Mouse (Mus musculus): Measurements from ENCODE around the gene Lgmn.

The Lgmn gene

DNA sequence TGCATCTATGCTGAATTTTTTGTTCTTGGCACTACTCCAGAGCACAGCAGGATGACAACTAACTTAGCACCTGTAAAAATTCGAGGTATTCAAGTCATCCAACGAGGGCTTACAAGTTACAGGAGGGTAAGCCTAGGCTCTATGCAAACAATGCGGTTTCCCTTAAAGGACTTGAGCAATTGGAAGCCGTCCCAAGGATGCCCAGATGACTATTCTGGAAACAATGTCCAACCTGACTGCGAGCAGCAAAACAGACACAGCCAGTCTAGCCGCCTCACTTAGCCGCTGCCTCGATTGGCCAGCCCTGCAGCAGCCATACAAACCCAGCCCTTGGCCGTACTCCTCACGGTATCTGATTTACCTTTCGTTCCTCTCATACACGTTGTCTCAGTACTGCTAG, 7.4 kb downstream of the Lgmn start:
- DNase-seq (ENCODE audit: low spot score) = no peak

DNA sequence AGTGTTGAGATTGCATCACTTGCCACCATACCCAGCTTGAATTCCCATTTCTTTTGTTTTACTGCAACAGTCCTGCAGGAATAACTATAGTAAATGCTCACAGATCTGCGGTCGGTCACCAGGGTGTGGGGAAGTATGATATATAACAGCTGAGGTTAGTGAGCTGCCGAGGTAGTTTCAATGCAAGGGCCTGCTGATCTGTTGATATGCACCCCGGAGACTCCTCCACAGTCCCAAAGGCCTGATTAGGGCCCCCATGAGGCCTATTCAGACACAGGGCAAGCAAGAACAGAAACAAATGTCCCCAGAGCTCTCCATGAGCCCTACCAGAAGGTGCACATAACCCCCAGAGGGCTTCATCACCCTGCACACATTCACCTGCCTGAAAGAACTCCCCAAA, 9.4 kb downstream of the Lgmn start:
- DNase-seq (ENCODE audit: low spot score) = no peak

DNA sequence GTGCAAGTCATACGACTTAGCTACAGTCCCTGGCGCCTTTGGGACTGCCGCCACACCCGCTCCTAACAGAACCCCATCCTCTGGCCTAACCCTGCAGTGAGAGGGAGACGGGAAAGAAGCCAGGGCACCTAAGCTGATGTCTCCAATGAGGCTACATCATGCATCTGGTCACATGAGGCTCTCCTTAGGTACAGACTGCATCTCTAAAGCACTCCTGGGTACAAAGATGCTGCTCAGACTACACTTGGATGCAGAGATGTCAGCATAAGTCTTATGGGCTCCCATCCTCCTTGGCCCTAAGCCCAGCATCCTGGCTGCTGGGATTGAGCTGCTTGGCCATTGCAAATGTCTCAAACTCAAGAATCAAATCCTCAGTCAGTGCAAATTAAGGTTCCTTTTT, 10.0 kb downstream of the Lgmn start:
- no peak for DNase-seq (ENCODE audit: low spot score)

DNA sequence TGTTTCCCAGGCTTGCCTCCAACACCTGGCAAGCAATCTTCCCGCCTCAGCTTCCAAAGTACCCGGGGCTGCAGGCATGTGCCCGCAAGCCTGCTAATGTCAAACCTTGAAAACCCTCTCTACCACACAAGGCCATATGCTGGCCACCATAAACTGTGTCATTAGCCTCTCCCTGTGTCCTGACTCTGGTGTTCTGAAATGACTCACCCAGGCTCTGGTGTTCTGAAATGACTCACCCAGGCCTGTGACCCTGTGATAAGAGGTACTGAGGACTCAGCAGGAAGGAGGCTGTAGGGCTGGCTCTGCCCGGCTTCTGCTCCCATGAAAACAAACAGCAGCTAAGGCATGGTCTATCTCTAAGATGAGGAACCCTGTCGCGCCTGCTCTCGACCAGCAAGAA, 13.3 kb downstream of the Lgmn start:
- peak; percentile 86 for DNase-seq (ENCODE audit: low spot score)

DNA sequence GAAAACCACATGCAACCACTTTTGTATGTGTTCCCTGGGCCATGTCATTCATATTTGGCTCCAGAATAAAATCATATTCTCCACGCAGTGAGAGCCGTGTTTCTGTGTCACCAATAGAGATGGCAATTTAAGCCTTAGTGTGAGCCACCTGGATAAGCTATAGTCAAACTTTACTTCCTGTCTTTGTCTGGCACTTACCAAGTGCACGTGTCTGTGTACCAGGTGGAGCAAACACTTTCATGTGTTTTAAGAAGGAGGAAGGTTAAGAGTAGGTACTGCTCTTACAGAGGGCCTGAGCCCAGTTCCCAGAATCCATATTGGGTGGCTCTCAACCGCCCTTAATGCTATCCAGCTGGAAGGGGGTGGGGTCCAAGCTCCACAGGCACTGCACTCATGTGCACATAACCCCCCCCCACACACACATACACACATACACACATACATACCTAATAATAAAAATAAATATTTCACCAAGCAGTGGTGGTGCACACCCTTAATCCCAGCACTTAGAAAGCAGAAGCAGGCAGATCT, 14.5 kb downstream of the Lgmn start:
- DNase-seq (ENCODE audit: low spot score) = no peak

DNA sequence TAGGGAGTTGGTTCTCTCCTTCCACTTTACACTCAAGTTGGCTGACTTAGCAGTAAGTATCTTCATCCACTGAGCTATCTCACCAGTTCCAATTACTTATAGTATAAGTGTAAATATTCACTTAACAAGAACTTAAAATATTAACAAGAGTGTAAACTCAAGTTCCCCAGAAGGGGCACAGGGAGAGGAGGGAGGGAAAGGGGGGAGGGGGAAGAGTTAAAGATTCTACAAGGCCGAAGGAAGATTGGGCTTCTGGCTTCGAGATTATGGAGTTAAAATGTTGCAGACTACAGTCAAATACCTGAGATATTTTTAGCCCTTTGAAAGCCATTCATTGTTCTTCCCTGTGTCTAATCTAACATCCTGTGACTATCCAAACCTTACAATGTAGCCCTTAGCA, 15.2 kb downstream of the Lgmn start:
- peak; percentile 68 for DNase-seq (ENCODE audit: low spot score)

DNA sequence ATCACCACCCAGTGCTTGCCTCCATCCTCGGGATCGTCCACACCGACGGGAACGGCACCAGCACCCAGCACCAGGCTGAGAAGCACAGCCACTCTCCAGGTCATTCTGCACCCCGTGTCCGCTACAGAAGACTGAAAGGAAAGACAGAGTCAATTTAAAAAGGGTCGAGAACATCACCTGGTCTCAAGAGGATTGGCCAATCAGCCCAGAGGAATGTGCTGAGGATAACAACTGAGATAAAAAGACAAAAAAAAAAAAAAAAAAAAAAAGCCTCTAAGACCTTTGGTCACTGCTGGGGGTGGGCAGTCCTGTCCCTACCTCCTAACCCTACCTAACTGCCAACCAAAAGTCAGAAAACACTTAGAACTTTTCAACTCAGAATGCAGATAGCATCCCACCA, 16.0 kb downstream of the Lgmn start:
- DNase-seq (ENCODE audit: low spot score) = peak; percentile 58

DNA sequence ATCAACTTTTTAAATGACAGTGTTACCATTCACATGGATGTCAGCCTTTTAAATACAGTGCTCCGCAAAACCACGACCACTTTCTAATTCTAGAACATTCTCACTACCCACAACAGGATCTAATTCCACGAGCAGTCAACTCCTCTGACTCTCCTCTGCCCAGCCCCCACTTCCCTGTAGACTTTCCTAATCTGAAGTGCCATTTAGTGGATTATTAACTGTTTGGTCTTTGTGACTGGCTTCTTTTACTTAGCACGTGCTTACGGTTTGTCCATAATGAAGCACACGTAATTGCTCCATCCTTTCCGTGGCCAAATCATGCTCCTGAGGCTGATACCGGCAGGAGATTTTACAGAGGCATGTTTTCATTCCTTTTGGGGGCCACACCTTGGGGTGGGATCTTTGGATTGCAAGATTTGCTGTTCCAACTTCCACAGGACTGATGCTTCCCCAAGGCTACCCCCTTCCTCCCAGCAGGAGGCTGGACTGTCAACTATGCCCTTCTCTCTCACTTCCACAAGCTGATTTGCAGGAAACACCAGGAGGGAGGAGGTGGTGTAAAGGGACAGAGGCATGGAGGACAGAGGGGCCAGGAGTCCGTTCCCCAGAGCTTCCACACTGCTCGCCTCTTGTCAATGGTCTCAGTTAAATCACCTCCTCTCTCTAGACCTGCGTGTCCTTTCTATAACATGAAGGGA, 16.8 kb downstream of the Lgmn start:
- peak; percentile 61 for DNase-seq (ENCODE audit: low spot score)

DNA sequence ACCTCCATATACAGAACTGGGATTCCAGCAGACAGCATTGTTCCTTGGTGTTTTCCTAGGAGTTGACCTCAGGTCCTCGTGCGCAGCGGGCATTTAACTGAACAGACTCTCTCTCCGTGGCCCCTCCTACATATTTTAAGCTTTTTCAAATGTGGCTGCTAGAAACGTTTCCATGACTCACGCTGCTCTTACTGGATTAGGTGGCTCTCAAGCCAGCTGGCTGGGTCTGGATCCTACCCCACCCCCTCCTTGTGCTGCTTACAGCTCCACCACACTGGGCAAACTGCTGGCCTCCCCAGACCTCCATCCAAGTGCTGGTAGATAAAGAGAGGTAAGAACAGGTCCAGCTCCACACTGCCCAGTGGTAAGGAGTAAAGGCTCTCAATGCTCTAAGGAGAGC, 17.5 kb downstream of the Lgmn start:
- DNase-seq (ENCODE audit: low spot score) = peak; percentile 56

DNA sequence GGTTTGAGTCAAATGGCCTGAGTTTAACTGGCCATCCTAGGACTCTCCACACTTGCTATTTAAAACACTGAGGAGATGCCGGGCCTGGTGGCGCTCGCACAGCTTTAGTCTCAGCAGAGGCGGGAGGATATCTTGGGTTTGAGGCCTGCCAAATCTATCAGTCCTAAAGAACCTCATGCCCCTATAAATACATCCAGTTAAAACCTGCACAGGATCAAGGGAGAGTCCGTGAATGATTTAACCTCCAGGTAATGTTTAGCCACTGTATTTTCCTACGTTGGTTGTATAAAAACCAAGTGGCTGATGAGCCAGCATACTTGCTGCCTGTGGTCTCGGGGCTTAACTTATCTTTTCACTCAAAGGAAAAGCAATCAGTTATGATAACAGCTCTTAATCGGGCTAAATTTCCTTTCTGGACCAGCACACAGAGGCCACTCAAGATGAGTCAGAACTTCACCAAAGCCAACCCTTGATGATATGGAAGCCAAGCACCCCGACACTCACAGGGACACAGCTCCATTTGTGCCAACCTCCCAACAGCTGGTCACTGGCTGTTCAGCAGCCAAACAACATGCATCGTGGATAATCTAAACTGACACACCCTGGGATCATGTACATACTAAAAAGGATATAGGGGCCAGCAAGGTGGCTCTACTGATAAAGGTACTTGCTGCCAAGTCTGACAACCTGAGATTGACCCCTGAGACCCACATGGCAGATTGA, 19.3 kb downstream of the Lgmn start:
- DNase-seq (ENCODE audit: low spot score) = no peak

DNA sequence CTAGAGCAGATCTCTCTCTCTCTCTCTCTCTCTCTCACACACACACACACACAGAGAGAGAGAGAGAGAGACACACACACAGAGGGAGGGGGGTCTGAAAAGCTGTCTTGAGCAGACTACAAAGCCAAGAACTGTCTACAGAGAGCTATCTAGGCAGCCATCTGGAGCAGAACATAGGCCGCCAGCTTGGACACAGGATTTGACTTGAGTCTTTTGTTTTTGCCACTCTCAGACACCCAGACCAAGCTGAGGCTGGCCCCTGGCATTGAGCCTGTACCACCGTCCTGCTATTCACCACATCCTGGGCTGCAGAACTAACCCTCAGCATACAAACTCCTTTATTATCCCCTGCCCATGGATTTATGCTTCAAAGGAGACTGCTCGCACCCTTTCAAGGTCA, 20.1 kb downstream of the Lgmn start:
- no peak for DNase-seq (ENCODE audit: low spot score)

DNA sequence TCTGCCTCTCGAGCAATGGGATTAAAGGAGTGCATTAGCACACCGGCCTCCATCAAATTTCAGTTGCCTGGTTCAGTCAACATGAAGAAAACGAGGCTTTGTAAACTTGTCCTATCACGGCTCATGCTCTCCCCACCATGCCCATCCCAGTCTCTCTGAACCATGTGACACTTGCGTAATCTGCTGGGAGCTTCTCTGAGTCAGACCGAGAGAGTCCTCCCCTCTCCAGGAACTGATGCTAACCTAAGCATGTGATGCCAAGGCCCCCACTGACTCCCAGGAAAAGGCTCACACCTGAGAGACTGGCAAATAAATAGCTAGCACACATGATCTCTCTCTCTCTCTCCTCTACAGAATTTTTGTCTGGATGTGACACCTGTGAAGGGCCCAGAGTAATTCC, 21.9 kb downstream of the Lgmn start:
- peak; percentile 75 for DNase-seq (ENCODE audit: low spot score)

DNA sequence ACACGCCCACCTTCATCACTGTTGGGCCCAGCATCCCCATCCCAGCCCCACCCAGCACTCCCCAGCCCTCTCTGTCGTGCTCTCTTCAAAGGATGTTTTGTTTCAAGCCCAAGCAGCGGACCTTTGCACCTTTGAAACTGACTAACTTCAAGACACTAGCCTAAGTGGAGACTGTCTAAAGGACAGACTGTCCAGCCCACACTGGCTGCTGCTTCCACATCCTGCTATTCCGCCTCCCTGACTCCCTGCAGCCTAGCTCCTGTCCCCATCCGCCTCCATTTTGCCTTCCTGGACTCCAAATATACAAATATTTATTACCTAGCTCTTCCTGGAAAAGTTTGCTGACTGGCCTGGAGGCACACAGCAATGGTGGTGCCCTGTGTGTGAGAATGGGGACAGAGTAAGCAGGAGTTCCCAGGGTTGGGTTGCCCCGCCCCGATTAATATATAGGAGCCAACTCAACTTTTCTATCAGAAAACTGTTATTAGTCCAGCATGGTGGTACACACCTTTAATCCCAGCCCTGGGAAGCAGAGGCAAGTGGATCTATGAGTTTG, 22.6 kb downstream of the Lgmn start:
- no peak for DNase-seq (ENCODE audit: low spot score)

DNA sequence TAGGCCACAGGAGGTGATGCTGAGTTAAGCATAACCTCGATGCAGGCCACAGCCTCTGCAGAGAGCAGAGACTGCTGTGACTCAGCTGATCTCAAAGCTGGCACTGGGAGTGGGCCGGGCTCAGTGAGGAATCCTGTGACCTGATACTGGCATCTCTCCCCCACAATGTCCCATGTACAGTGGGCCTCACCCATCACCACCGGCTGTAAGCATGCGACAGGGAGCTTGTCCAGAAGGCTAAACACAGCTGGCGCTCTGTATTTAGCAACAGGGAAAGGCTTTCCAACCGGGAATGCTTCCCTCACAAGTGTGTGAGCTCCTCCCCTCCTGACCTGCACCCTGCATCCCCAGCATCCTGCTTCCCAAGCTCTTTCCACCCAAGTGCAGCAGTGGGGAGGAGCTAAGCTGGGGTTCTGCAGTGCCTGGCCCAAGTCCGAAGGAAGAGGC, 23.2 kb downstream of the Lgmn start:
- DNase-seq (ENCODE audit: low spot score) = no peak

DNA sequence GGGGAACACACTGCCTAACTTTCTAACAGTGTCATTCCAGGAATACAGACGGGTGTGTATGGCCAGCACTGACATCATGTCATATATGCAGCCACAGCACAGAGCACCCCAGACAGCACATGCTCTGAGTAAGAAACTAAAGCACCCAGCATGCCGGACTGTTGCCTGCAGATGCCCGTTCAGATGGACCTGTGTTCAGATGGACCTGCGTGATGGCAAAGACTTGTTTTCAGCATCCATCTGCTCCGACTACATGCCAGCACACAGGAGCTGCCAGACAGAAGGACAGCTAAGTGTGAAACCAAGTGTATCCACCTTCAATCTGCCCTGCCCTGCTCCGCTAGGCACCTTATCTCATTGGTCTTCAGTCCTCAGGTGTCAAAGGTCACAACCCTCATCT, 24.9 kb downstream of the Lgmn start:
- no peak for DNase-seq (ENCODE audit: low spot score)

DNA sequence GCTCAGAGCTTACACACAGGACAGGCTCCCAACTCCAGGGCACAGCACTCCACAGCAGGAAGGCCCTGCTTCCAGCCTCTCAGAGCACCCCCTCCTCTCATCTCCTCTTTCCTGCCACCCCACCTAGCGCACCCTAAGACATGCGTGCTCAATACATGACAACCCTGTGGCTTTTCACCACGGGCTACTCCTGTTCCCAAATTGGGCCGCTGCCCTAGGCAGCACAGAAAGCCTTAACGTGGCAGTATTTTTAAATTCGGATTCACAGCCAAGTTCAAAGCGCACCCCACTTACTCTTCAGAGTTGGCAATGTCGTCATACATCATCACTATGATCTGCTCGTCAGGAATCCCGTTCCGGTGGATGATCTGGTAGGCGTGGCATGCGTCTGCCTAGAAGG, 26.4 kb downstream of the Lgmn start:
- no peak for DNase-seq (ENCODE audit: low spot score)

DNA sequence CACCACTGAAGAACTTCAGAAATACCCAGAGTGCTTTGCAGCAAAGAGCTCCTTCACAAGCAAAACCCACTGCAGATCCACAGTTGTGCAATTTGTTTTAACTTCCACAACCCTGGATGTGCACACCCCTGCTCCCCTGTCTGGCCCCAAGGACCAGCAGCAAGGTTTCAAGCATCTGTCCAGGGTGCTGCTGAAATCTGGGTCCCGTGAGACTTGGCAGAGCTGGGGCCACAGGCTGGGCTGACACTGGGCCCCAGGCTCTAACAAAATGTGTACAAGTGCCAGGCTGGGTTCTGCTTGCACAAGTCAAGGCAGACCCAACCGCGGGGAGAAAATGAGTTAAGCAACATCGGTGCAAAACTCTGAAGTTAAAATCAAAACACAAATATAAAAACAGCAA, 41.0 kb downstream of the Lgmn start:
- no peak for DNase-seq (ENCODE audit: low spot score)

DNA sequence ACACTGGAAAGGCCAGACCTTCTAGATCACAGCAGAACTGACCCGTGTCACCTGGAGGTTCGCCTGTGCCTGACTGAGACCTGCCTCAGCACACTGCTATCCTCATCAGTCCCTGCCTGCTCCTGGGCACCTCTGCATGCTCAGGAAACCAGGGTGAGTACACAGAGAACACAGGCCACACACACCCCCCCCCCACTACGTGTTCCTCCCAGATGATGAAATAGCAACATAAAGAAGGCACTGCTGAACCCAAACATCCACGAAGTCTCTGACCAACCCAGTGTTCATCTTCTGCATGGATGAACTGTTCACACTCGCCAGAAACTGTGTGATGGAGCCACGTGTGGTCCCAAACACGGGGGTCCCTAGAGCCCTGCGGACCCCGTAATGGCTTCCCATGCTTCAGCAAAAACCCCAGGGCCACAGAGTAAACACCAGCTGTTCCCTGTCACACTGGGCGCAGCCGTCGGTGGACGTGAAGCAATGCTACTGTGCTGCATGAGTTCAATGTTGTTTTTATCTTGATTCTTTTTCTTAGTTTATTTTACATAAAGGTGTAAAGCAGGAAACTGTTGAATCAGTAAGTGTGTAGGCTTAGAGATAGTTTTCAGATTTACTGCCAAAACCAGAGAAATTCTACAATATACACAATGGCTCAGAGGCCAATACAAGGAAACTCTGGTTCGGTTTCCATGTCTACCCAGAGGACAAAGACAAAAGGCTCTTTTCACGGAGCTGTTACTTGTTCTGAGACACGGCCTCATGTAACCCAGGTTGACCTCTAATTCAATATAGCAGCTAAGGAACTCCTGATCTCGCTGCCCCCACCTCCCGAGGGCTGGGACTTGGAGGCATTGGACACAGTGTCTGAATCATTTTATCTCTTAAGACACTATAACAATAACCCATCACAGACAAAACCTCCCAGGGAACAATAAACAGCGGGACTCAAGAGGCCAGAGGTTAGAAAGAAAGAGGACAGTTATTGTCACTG, 43.3 kb downstream of the Lgmn start:
- no peak for DNase-seq (ENCODE audit: low spot score)

DNA sequence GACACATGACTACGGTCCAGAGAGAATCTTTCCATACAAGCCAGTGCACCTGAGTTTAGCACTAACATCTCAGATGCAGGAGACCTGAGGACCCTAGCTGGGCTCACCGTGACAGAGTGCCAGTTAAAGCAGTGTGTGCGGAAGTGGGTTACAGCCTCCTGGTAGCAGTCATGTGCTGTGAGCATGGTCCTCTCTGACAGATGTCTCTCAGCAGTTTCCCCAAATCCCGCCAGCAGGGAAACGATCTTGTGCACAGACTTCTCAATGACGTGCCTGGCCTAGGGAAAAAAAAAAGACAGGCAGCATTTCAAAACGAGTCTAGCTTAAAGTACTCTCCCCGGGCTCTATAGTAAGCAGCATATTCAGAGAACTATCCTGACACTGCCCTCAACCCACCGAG, 44.1 kb downstream of the Lgmn start:
- DNase-seq (ENCODE audit: low spot score) = no peak

DNA sequence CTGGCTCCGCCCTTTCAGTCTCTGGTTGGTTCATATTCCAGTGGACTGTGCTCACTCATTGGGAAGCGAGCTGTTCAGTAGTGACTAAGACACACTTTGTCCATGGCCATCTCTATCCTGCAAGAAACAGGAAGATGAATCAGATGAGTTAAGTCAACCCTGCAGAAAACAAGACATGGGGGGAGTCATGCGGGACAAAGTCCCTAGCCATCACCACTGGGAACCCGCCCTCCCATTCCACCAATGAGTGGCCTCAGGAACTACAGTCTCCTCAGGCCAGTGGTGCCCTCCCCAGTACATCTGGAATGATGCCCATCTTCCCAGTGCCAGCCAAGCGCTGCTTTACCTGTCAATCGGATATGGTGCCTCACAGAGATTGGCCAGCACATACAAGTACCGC, 45.1 kb downstream of the Lgmn start:
- DNase-seq (ENCODE audit: low spot score) = no peak

DNA sequence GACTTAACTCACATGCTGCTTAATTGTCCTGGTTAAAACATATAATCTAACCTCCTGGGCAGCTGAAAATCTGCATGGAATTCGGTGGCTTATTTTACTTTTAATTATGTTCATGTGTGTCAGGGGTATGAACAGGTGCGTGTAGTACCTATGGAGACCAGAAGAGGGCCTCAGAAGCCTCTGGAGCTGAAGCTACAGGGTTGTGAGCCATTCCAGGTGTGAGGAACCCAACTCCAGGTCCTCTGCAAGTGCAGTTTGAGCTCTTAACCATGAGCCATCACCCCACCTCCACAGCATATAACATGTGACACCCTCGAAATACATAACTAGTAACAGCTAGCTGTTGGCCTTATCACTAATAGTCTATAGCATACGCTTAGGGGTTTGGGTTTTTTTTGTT, 47.6 kb downstream of the Lgmn start:
- no peak for DNase-seq (ENCODE audit: low spot score)

DNA sequence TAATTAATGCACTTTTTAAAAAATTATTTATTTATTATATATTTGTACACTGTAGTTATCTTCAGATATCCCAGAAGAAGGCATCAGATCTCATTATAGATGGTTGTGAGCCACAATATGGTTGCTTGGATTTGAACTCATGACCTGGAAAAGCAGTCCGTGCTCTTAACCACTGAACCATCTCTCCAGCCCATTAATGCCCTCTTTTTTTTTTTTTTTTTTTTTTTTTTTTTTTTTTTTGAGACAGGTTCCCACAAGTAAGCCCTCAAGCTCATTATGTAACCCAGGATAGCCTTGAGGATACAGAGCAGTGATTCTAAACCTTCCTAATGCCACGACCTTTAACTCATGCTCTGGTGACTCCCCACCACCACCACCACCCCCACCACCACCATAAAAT, 48.5 kb downstream of the Lgmn start:
- no peak for DNase-seq (ENCODE audit: low spot score)
